Comparison of ENCODE assay signal across 18 mouse cellular contexts in genomic region chr1:82373924-82374323, GRCm38 (mm10). TPM values are rescaled to one million over a fixed set of nuclear protein-coding genes. Genes with fewer than 3 reads are reported as not detected.
DNase-seq lines count a peak whose midpoint lies in the region; ATAC-seq and TF ChIP-seq lines count a peak whose summit lies in the region.
"Had no signal": no experiment of that assay in that cellular context is flagged by ENCODE, and none has a peak within 500 bp of the region (broad histone marks: within the 10 kb centered on the region; RNA-seq: fewer than 3 reads in every experiment).

No protein-coding gene starts in this region.

- DNase-seq in hindbrain, embryonic 10.5 days (ENCODE audit: low spot score): no peak
- DNase-seq in hindbrain, postnatal 0 days (ENCODE audit: low spot score): no peak
- DNase-seq in c-Kit-positive CD71-positive TER-119-positive erythroid progenitor cells, embryonic 14.5 days (ENCODE audit: low spot score): peak; percentile 84
- DNase-seq in liver: peak; percentile 57
- DNase-seq in adrenal gland, postnatal 10 days: no peak
- DNase-seq in MN1 (ENCODE audit: low spot score): no peak
- DNase-seq: cerebellum, adult 9-11 months; gastrocnemius, postnatal 25 days; kidney, adult 8-10 months; right cerebral cortex, postnatal 4 days had no signal

- peaks cover 4% of the 10 kb centered on the region; the same call in 1 of the 2 replicates for H3K4me1 ChIP-seq in hindbrain, embryonic 10.5 days (replicated peaks)
- H3K4me1 ChIP-seq in hindbrain, postnatal 0 days (ENCODE audit: insufficient read depth, low read length): no peaks in the 10 kb centered on the region
- H3K4me1 ChIP-seq in stomach, embryonic 15.5 days: no peaks in the 10 kb centered on the region
- H3K4me1 ChIP-seq: heart, embryonic 15.5 days had no signal

- no peak overlapping the region for H3K9ac ChIP-seq in hindbrain, postnatal 0 days (replicated peaks; ENCODE audit: low read length)
- no peak overlapping the region for H3K9ac ChIP-seq in stomach, embryonic 15.5 days
- H3K9ac ChIP-seq: embryonic facial prominence, embryonic 13.5 days; heart, embryonic 15.5 days; hindbrain, embryonic 14.5 days; limb, embryonic 13.5 days; midbrain, embryonic 13.5 days had no signal

- peaks cover 4% of the 10 kb centered on the region; the same call in 1 of the 2 replicates for H3K36me3 ChIP-seq in hindbrain, embryonic 10.5 days
- H3K36me3 ChIP-seq in hindbrain, postnatal 0 days (ENCODE audit: insufficient read depth, low read length): no peaks in the 10 kb centered on the region
- H3K36me3 ChIP-seq in stomach, embryonic 15.5 days: no peaks in the 10 kb centered on the region
- H3K36me3 ChIP-seq: embryonic facial prominence, embryonic 13.5 days; heart, embryonic 15.5 days; midbrain, embryonic 13.5 days had no signal

- ATAC-seq in hindbrain, postnatal 0 days: no peak
- peak; percentile 83 for ATAC-seq in stomach, embryonic 15.5 days (ENCODE audit: insufficient read depth, low FRiP score, low read depth)
- ATAC-seq: activated CD4-positive, CD25-positive, alpha-beta regulatory T cell, adult 4 months; midbrain, embryonic 13.5 days had no signal

- no peak overlapping the region for H3K4me2 ChIP-seq in hindbrain, postnatal 0 days (ENCODE audit: low read depth, low read length)
- H3K4me2 ChIP-seq in stomach, embryonic 15.5 days: no peak overlapping the region
- H3K4me2 ChIP-seq: embryonic facial prominence, embryonic 13.5 days; heart, embryonic 15.5 days; hindbrain, embryonic 14.5 days; limb, embryonic 13.5 days; midbrain, embryonic 13.5 days had no signal

- H3K27ac ChIP-seq in hindbrain, embryonic 10.5 days: 0 out of 2 replicates have a peak overlapping the region, but pooled peaks have one; percentile 69
- no peak overlapping the region for H3K27ac ChIP-seq in hindbrain, postnatal 0 days
- no peak overlapping the region; the same call in 1 of the 2 replicates for H3K27ac ChIP-seq in stomach, embryonic 15.5 days
- H3K27ac ChIP-seq: embryonic facial prominence, embryonic 13.5 days; heart, embryonic 15.5 days; hindbrain, embryonic 14.5 days; left cerebral cortex, adult 2 months; limb, embryonic 13.5 days; midbrain, embryonic 13.5 days had no signal

- no peak for TF ChIP-seq CTCF in hindbrain, postnatal 0 days (IDR thresholded peaks at IDR 0.05; ENCODE audit: low read depth)

- H3K27me3 ChIP-seq in hindbrain, embryonic 10.5 days (ENCODE audit: insufficient read depth, poor library complexity, severe bottlenecking): no peaks in the 10 kb centered on the region
- no peaks in the 10 kb centered on the region for H3K27me3 ChIP-seq in hindbrain, postnatal 0 days (ENCODE audit: insufficient read depth, low read length)
- H3K27me3 ChIP-seq in stomach, embryonic 15.5 days (replicated peaks): no peaks in the 10 kb centered on the region
- H3K27me3 ChIP-seq: embryonic facial prominence, embryonic 13.5 days; limb, embryonic 13.5 days; midbrain, embryonic 13.5 days had no signal

- no peaks in the 10 kb centered on the region for H3K9me3 ChIP-seq in hindbrain, embryonic 10.5 days
- no peaks in the 10 kb centered on the region for H3K9me3 ChIP-seq in hindbrain, postnatal 0 days (ENCODE audit: low read length)
- no peaks in the 10 kb centered on the region for H3K9me3 ChIP-seq in stomach, embryonic 15.5 days
- H3K9me3 ChIP-seq: embryonic facial prominence, embryonic 13.5 days; heart, embryonic 15.5 days; limb, embryonic 13.5 days; midbrain, embryonic 13.5 days had no signal

- H3K4me3 ChIP-seq in hindbrain, embryonic 10.5 days: no peak overlapping the region
- no peak overlapping the region for H3K4me3 ChIP-seq in hindbrain, postnatal 0 days (ENCODE audit: low read length)
- H3K4me3 ChIP-seq in stomach, embryonic 15.5 days (replicated peaks): no peak overlapping the region
- H3K4me3 ChIP-seq: embryonic facial prominence, embryonic 13.5 days; heart, embryonic 15.5 days; left cerebral cortex, adult 2 months; limb, embryonic 13.5 days; midbrain, embryonic 13.5 days had no signal

- 95% methylated on average over 8 of the region's 8 CpGs for WGBS in hindbrain, embryonic 10.5 days
- WGBS in hindbrain, postnatal 0 days: 99% methylated on average over 8 of the region's 8 CpGs
- 90% methylated on average over 8 of the region's 8 CpGs for WGBS in stomach, embryonic 15.5 days

RNA-seq across cellular contexts. Expression of gene Rhbdd1, which starts 57.7 kb away (rescaled TPM):
- polyA plus RNA-seq in hindbrain, embryonic 10.5 days (2016; fragmentation: Nextera tagmentation; extraction: Ambion mirVana): 9.0 and 9.7 TPM in 2 replicates
- 3.8 and 5.1 TPM in 2 replicates for total RNA-seq in hindbrain, postnatal 0 days (2014; rRNA removed)
- 2.7 and 3.2 TPM in 2 replicates for polyA plus RNA-seq in hindbrain, postnatal 0 days (2015; fragmentation: Nextera tagmentation; extraction: Ambion mirVana)
- polyA plus RNA-seq in stomach, embryonic 15.5 days (2015; fragmentation: Nextera tagmentation; extraction: Ambion mirVana): 10.7 and 11.2 TPM in 2 replicates
- total RNA-seq in adrenal gland, postnatal 10 days (2021): 10 to 100 TPM; 20.4 to 21.2 TPM

Comparison
In these comparisons a context has a peak if more than half of its experiments do, and no peak if none do; other contexts are left out.
1. DNase-seq: peak in c-Kit-positive CD71-positive TER-119-positive erythroid progenitor cells, embryonic 14.5 days (single experiment) and liver (single experiment); none in hindbrain, embryonic 10.5 days (single experiment), hindbrain, postnatal 0 days (single experiment), adrenal gland, postnatal 10 days (single experiment) and MN1 (single experiment).